Mouse (Mus musculus) thymus, postnatal 25 days (tissue): ENCODE data around the gene Olfr1252.

ENCODE experiments used
- DNase-seq: peaks from one replicate; pipeline ENCODE4 v3.0.0; 2022

Gene Olfr1252

DNA sequence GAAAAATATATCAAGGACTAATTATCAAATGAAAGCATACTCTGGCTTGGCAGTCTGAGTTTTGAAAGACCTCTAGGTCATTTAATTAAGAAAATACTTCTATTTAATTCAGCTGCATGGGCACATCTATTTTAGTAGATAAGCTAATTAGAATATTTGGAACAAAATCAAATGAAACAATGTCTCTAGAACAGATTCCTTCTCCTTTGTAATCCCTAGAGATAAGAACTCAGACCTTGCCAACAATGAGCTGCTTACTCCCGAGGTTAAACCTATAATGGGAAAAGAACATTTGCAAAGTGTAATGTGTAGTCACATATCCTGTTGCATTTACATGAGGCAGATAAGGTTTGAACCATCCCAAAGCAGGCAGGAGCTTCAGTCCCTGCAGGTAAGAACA is at the start of gene Olfr1252:
TSS of gene Olfr1252 (minus strand) at position 101 of the 400 bp plus-strand sequence.
- no peak for DNase-seq

DNA sequence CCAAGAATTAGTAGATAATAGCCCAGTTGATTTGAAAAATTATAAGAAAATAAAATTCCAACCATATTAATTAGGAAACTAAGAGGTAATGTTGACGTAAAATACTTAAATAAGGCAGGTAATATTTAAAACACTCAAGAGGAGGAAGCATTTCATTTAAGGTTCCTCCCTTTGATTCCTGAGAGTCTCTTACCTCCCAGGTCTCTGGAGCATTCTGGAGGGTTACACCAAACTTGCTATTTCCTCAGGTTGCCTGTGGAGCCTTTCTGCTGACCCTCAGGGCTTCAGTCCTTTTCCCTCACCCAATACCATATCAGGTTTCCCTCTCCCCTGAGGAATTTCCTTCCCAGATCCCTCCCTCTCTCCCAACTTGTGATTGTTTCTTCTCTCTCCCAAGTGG is 32.2 kb upstream of the Olfr1252 start, which contains the start of gene Olfr1253:
TSS of gene Olfr1253 (minus strand) at position 101 of the 400 bp plus-strand sequence.
- DNase-seq: no peak

DNA sequence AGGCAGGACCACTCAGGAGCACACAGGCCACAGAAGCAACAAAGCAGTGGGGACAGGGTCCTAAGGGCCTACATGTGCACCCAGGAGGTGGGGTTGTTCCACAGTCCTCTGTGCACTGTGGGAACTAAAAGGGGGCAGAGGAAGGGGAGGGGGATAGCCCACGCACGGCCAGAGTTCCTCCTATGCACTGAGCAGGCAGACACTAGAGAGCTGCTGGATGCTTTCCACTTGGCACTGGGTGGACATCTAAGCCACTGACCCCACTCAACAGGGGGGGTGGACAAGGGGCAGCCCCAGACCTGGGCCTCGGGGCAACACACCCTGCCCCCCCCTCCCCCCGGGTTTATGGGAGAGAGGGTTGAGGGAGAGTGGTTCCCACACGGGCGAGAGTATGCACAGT is 32.8 kb downstream of the Olfr1252 start:
- DNase-seq: no peak

DNA sequence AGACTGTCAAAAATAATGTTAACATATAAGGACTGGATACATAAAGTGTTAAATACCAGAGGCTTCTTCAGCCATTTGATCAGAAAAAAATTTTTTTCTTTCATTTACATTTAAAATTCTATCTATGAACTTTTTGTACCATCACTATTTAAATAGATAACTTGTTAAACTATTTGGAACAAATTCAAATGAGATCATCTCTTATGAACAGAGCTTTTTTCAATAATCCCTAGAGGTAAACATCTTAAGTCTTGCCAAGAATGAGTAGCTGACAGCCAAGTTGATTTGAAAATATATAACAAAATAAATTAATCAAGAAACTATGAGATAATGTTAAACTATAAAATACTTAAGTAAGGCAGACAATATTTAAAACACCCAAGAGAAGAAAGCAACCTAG is 53.0 kb downstream of the Olfr1252 start, which contains the start of gene Olfr1251:
TSS of gene Olfr1251 (minus strand) at position 101 of the 400 bp plus-strand sequence.
- DNase-seq: no peak
